Mouse (Mus musculus) intestine, embryonic 16.5 days (tissue): ENCODE data around the gene Noxred1. TPM values are rescaled to one million over a fixed set of nuclear protein-coding genes. Genes with fewer than 3 reads are reported as not detected.
"Not testable (repeated sequence)": the region's sequence is repeated elsewhere in the genome, so short reads cannot be mapped to it uniquely, and the experiment has no call there.

Experiments
- ATAC-seq: fragments of 200-750 bp; cut with Nextera tagmentation; 2 replicates; pipeline ENCODE4 v1.8.0; 2017; ENCODE audit warnings: moderate TSS enrichment, moderate library complexity
- H3K27ac ChIP-seq: fragments of 300-500 bp; sonication (generic); 2 replicates; pipeline ENCODE4 v1.5.1; 2014; ENCODE audit warnings: mild to moderate bottlenecking, low read length
- H3K27me3 ChIP-seq: fragments of 300-500 bp; sonication (generic); replicated peaks from 2 replicates; pipeline ENCODE4 v1.6.1; 2014; ENCODE audit warnings: low read length, control low read depth, mixed read lengths; ENCODE audit not compliant: control insufficient read depth, insufficient read depth
- H3K36me3 ChIP-seq: fragments of 300-500 bp; sonication (generic); 2 replicates; pipeline ENCODE4 v1.6.1; 2014; ENCODE audit warnings: low read length, control low read depth; ENCODE audit not compliant: control insufficient read depth, insufficient read depth
- H3K4me1 ChIP-seq: fragments of 300-500 bp; sonication (generic); 2 replicates; pipeline ENCODE4 v1.6.1; 2014; ENCODE audit warnings: low read length, control low read depth, mixed read lengths; ENCODE audit not compliant: control insufficient read depth, insufficient read depth
- H3K4me2 ChIP-seq: fragments of 300-500 bp; sonication (generic); 2 replicates; pipeline ENCODE4 v1.6.1; 2014; ENCODE audit warnings: low read depth, low read length, control low read depth
- H3K4me3 ChIP-seq: fragments of 300-500 bp; sonication (generic); 2 replicates; pipeline ENCODE4 v1.5.1; 2014; ENCODE audit warnings: mild to moderate bottlenecking, low read length
- H3K9ac ChIP-seq: fragments of 300-500 bp; sonication (generic); 2 replicates; pipeline ENCODE4 v1.6.1; 2014; ENCODE audit warnings: low read depth, low read length
- H3K9me3 ChIP-seq: fragments of 300-500 bp; sonication (generic); 2 replicates; pipeline ENCODE4 v1.6.1; 2016; ENCODE audit warnings: low read length, control low read depth; ENCODE audit not compliant: control insufficient read depth
- WGBS: fragments of 180-500 bp; shearing (Covaris S2); extraction: QIAGEN DNeasy Blood & Tissue Kit; methylation state at CpG from one replicate; pipeline ENCODE4 v1.1.7; 2014; 5-methylcytosine and 5-hydroxymethylcytosine counted together
- polyA plus RNA-seq: library from polyadenylated mRNA; unstranded; fragments of >200 nt; fragmentation: Nextera tagmentation; extraction: Ambion mirVana; gene quantifications from 2 replicates; pipeline ENCODE4 v1.2.1, GENCODE M21; 2015

Noxred1 gene
- polyA plus RNA-seq: 0.45 and 0.49 TPM in 2 replicates

GRCm38 (mm10) chr12:87238632-87239031, at the start of gene Noxred1:
TSS of gene Noxred1 (minus strand) at chr12:87238732.
- H3K9me3 ChIP-seq: no peaks in the 10 kb centered on the region
- H3K27me3 ChIP-seq: no peaks in the 10 kb centered on the region
- H3K36me3 ChIP-seq: peaks cover 10% of the 10 kb centered on the region
- no peak within 1 kb of the TSS for H3K4me3 ChIP-seq
- no peak within 1 kb of the TSS for H3K9ac ChIP-seq
- H3K27ac ChIP-seq: no peak within 1 kb of the TSS
- 97% methylated on average over 1 of the region's 1 CpGs for WGBS
- H3K4me1 ChIP-seq: no peaks in the 10 kb centered on the region
- no peak within 1 kb of the TSS for H3K4me2 ChIP-seq
- ATAC-seq: no peak

GRCm38 (mm10) chr12:87284726-87285125, 46.2 kb upstream of the Noxred1 start:
- Histone ChIP-seq H3K4me1 (no peaks in the 10 kb centered on the region), H3K27ac (no peak overlapping the region), H3K36me3 (no peaks in the 10 kb centered on the region), H3K4me3 (no peak overlapping the region), H3K27me3 (no peaks in the 10 kb centered on the region), H3K4me2 (no peak overlapping the region), H3K9ac (no peak overlapping the region), H3K9me3 (no peaks in the 10 kb centered on the region)
- no peak for ATAC-seq
- WGBS: 80% methylated on average over 5 of the region's 5 CpGs

- ATAC-seq: no peak
- 70% methylated on average over 4 of the region's 4 CpGs for WGBS
- H3K27ac ChIP-seq: no peak overlapping the region
- H3K9ac ChIP-seq: no peak overlapping the region
- no peak overlapping the region for H3K4me3 ChIP-seq
- H3K4me2 ChIP-seq: no peak overlapping the region
- no peaks in the 10 kb centered on the region for H3K9me3 ChIP-seq
- H3K36me3 ChIP-seq: no peaks in the 10 kb centered on the region
- no peaks in the 10 kb centered on the region for H3K4me1 ChIP-seq
- H3K27me3 ChIP-seq: no peaks in the 10 kb centered on the region
These were observed 45.7 kb upstream of the Noxred1 start for GRCm38 (mm10) chr12:87284268-87284667.

- Histone ChIP-seq H3K9me3 (no peaks in the 10 kb centered on the region), H3K27ac (no peak overlapping the region), H3K4me1 (peaks cover 4% of the 10 kb centered on the region), H3K9ac (no peak overlapping the region), H3K4me2 (no peak overlapping the region), H3K4me3 (no peak overlapping the region), H3K27me3 (no peaks in the 10 kb centered on the region), H3K36me3 (no peaks in the 10 kb centered on the region)
- 80% methylated on average over 7 of the region's 7 CpGs for WGBS
- ATAC-seq: no peak
These were observed 45.2 kb upstream of the Noxred1 start for GRCm38 (mm10) chr12:87283706-87284105.

GRCm38 (mm10) chr12:87282743-87283142, 44.2 kb upstream of the Noxred1 start:
- WGBS: 88% methylated on average over 4 of the region's 4 CpGs
- no peaks in the 10 kb centered on the region for H3K27me3 ChIP-seq
- no peak for ATAC-seq
- peaks cover 12% of the 10 kb centered on the region for H3K4me1 ChIP-seq
- H3K9me3 ChIP-seq: no peaks in the 10 kb centered on the region
- no peak overlapping the region for H3K4me2 ChIP-seq
- H3K9ac ChIP-seq: no peak overlapping the region
- H3K4me3 ChIP-seq: no peak overlapping the region
- no peaks in the 10 kb centered on the region for H3K36me3 ChIP-seq
- no peak overlapping the region for H3K27ac ChIP-seq

- ATAC-seq: 0 out of 2 replicates have a peak, but pooled peaks have one; percentile 12
- H3K4me2 ChIP-seq: no peak overlapping the region
These were observed 43.2 kb upstream of the Noxred1 start for GRCm38 (mm10) chr12:87281766-87282165.

GRCm38 (mm10) chr12:87279879-87280278, 41.3 kb upstream of the Noxred1 start:
- H3K36me3 ChIP-seq: peaks cover 3% of the 10 kb centered on the region; the same call in 1 of the 2 replicates
- no peaks in the 10 kb centered on the region for H3K9me3 ChIP-seq
- no peak overlapping the region for H3K4me2 ChIP-seq
- no peak overlapping the region for H3K27ac ChIP-seq
- H3K4me3 ChIP-seq: no peak overlapping the region
- H3K9ac ChIP-seq: no peak overlapping the region
- WGBS: 47% methylated on average over 14 of the region's 14 CpGs
- H3K27me3 ChIP-seq: no peaks in the 10 kb centered on the region
- peaks cover 12% of the 10 kb centered on the region for H3K4me1 ChIP-seq
- ATAC-seq: peak; percentile 13

More at GRCm38 (mm10) chr12:87281766-87282165, 43.2 kb upstream of the Noxred1 start:
- WGBS: 57% methylated on average over 1 of the region's 1 CpGs
- no peak overlapping the region for H3K27ac ChIP-seq
- H3K36me3 ChIP-seq: no peaks in the 10 kb centered on the region
- no peak overlapping the region for H3K4me3 ChIP-seq
- H3K27me3 ChIP-seq: no peaks in the 10 kb centered on the region
- no peak overlapping the region for H3K9ac ChIP-seq
- H3K4me1 ChIP-seq: peaks cover 12% of the 10 kb centered on the region
- no peaks in the 10 kb centered on the region for H3K9me3 ChIP-seq

GRCm38 (mm10) chr12:87279350-87279749, 40.8 kb upstream of the Noxred1 start:
- H3K36me3 ChIP-seq: peaks cover 4% of the 10 kb centered on the region
- WGBS: 46% methylated on average over 3 of the region's 3 CpGs
- H3K27ac ChIP-seq: no peak overlapping the region
- peaks cover 12% of the 10 kb centered on the region for H3K4me1 ChIP-seq
- no peaks in the 10 kb centered on the region for H3K27me3 ChIP-seq
- no peaks in the 10 kb centered on the region for H3K9me3 ChIP-seq
- H3K4me2 ChIP-seq: no peak overlapping the region
- H3K9ac ChIP-seq: no peak overlapping the region
- peak; percentile 78 for ATAC-seq
- no peak overlapping the region for H3K4me3 ChIP-seq

- Histone ChIP-seq H3K36me3 (peaks cover 10% of the 10 kb centered on the region), H3K9ac (no peak overlapping the region), H3K4me2 (no peak overlapping the region), H3K4me1 (peaks cover 12% of the 10 kb centered on the region), H3K27ac (peak overlapping the region; percentile 27; the same call in 1 of the 2 replicates), H3K9me3 (no peaks in the 10 kb centered on the region), H3K4me3 (no peak overlapping the region), H3K27me3 (no peaks in the 10 kb centered on the region)
- ATAC-seq: peak; percentile 66
- 13% methylated on average over 6 of the region's 6 CpGs for WGBS
These were observed 39.7 kb upstream of the Noxred1 start for GRCm38 (mm10) chr12:87278118-87278730.

GRCm38 (mm10) chr12:87277251-87277650, 38.7 kb upstream of the Noxred1 start:
- Histone ChIP-seq H3K36me3 (peaks cover 19% of the 10 kb centered on the region), H3K4me1 (peaks cover 12% of the 10 kb centered on the region)
- not testable (repeated sequence) for ATAC-seq, H3K27me3 ChIP-seq, H3K27ac ChIP-seq, H3K9ac ChIP-seq, H3K4me3 ChIP-seq, H3K9me3 ChIP-seq, H3K4me2 ChIP-seq
- WGBS: 85% methylated on average over 4 of the region's 4 CpGs
